Mouse (Mus musculus) ES-E14 (cell line): ENCODE measurements around the gene Aen.

ENCODE experiments used
- CHD2 ChIP-seq: IDR thresholded peaks from 2 replicates; pipeline ENCODE4 v1.6.1; 2014; ENCODE audit warnings: mild to moderate bottlenecking, low read depth, low read length, inconsistent platforms
- HCFC1 ChIP-seq: IDR thresholded peaks from 2 replicates; pipeline ENCODE4 v1.6.1; 2012; ENCODE audit warnings: low read length, inconsistent platforms, borderline replicate concordance; ENCODE audit not compliant: insufficient read depth

DNA sequence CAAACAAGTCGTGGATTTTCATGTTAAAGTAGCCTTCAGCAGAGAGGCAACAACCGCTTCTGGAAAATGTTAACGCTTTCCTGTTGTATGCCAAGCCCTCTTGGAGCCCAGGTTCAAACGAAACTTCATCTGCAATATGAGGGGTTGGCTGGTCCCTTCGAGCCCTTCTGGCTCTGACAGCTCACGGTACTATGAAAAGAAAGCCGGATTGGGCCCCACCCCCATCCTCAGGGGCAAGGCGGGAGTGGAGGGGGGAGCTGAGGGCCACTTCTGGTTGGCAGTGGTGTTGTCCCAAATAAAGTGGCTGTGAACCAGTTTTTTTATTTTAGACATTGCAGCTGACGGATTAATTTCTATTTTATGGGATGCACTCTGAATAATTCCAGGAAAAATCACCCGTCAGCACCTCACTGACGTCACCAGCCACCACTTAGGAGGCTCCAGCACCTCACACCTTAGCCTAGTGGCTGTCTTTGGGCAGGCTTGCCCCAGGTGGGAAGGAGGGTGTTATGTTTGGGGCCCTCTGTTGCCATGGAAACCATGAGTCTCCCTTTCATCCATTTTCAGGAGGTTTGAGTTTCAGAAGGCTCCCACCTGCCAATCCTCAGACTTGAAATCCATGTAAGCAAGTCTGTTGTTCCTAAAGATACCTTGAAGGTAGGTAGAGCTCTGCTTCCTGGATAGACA is 58.4 kb downstream of the Aen start:
- TF ChIP-seq CHD2 (no peak), HCFC1 (no peak)
